Mouse (Mus musculus) megakaryocyte, embryonic 14.5 days (primary cell): Measurements from ENCODE around the gene A030005L19Rik.

Source experiments
- FLI1 ChIP-seq: IDR thresholded peaks from 2 replicates; pipeline ENCODE4 v1.6.1; 2012; ENCODE audit warnings: low read length, inconsistent platforms, mixed read lengths
- GATA1 ChIP-seq: IDR thresholded peaks from 3 replicates; pipeline ENCODE4 v1.6.1; 2012; ENCODE audit warnings: mixed read lengths, low read length, inconsistent platforms, borderline replicate concordance

DNA sequence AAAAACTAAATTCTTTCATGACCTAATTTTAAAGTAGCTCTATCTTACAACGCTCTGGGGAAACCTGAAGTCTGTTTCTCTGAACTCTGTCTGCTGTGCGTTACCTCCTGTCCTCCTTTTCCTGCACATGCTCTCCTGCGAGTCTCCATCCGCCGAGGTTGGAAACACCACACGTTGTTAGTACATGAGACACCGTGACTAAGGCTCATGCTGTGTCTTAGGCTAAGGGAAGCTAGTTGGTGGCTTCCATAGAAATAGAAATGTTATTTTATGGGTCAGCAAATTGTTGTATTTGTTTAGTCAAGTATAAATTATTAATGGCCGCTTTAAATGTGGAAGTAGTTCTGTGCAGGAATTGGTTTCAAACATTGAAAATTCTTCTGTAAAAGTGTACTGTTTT, 32.9 kb upstream of the A030005L19Rik start:
- TF ChIP-seq GATA1 (no peak), FLI1 (no peak)
